Mouse (Mus musculus): ENCODE data around the gene Arid1b. TPM values are rescaled to one million over a fixed set of nuclear protein-coding genes. Genes with fewer than 3 reads are reported as not detected.

The Arid1b gene
- polyA plus RNA-seq, 1 experiment: 2.6 TPM

DNA sequence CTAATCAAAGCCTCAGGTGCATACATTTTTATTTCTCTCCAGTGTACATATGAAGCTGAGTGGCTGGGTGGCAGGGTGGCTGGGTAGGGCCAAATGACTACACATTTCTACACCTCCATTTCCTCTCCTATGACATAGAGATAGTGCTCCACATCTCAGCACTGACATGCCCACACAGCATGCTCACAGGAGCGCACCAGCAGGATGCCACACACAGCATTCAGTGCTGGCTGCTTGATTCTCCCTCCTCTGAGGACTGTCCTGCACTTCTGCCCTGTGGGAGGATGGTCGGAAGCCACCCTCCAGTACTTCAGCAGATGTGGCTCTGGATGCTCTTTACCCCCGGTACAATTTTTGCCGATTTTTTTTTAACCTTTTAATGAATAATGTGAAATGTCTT, 172.0 kb downstream of the Arid1b start:
- peaks cover 2% of the 10 kb centered on the region; the same call in 1 of the 2 replicates for H3K4me1 ChIP-seq (ENCODE audit: control insufficient read depth)
- TF ChIP-seq TAL1 (IDR thresholded peaks at IDR 0.05; ENCODE audit: low read length) (no peak), GATA1 (IDR thresholded peaks at IDR 0.05; ENCODE audit: low read length) (no peak)
- H3K27me3 ChIP-seq (ENCODE audit: control insufficient read depth): no peaks in the 10 kb centered on the region
- no peaks in the 10 kb centered on the region; the same call in 1 of the 2 replicates for H3K36me3 ChIP-seq (ENCODE audit: control insufficient read depth)
- H3K4me3 ChIP-seq (replicated peaks): no peak overlapping the region
- H3K9me3 ChIP-seq (ENCODE audit: control insufficient read depth, low read length): no peaks in the 10 kb centered on the region

DNA sequence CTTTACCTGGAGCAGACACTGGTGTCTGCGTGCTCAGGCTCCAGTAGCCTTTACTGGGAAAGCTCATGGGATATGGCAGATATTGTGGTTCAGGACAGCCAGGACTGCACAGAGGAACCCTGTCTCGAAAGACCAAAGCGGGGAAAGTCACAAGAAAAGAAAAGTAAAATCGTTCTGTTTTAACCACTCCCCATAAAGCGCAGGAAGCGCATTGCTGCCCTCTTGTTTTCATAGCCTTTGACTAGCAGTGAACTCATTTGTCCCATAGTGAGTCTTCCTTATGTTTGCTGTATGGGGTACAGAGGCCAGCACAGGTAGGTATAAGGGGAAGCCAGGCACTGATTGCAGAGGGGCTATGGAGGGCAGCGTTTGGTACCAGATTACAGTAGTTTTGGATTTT, 173.9 kb downstream of the Arid1b start:
- Histone ChIP-seq H3K4me1 (ENCODE audit: control insufficient read depth) (peaks cover 2% of the 10 kb centered on the region; the same call in 1 of the 2 replicates), H3K4me3 (replicated peaks) (no peak overlapping the region), H3K9me3 (ENCODE audit: control insufficient read depth, low read length) (no peaks in the 10 kb centered on the region), H3K36me3 (ENCODE audit: control insufficient read depth) (no peaks in the 10 kb centered on the region; the same call in 1 of the 2 replicates), H3K27me3 (ENCODE audit: control insufficient read depth) (no peaks in the 10 kb centered on the region)
- TF ChIP-seq GATA1 (IDR thresholded peaks at IDR 0.05; ENCODE audit: low read length): no peak
- TF ChIP-seq TAL1 (IDR thresholded peaks at IDR 0.05; ENCODE audit: low read length): no peak

DNA sequence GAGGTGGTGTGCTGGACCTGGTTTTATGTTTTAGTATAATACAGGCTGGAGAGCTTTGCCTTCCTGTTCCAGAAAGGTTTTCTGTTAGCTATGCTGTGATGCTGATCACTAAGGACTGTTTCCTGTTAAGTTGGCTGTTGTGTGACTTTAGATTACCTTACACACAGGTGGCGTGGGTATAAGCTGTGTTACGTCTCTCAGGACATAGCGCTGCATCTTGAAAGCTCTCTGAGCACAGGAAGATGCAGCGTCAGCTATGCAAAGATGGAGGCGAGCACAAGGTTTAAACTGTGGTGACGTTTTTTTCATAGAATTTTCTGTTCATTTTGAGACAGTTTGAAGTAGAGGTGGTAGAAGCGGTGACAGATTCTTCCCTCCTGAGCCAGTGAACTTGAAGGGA, 174.5 kb downstream of the Arid1b start:
- H3K36me3 ChIP-seq (ENCODE audit: control insufficient read depth): no peaks in the 10 kb centered on the region
- no peaks in the 10 kb centered on the region for H3K27me3 ChIP-seq (ENCODE audit: control insufficient read depth)
- H3K4me1 ChIP-seq (ENCODE audit: control insufficient read depth): no peaks in the 10 kb centered on the region; the same call in 1 of the 2 replicates
- no peaks in the 10 kb centered on the region for H3K9me3 ChIP-seq (ENCODE audit: control insufficient read depth, low read length)
- no peak for TF ChIP-seq GATA1 (IDR thresholded peaks at IDR 0.05; ENCODE audit: low read length)
- TF ChIP-seq TAL1 (IDR thresholded peaks at IDR 0.05; ENCODE audit: low read length): no peak
- no peak overlapping the region for H3K4me3 ChIP-seq (replicated peaks)

DNA sequence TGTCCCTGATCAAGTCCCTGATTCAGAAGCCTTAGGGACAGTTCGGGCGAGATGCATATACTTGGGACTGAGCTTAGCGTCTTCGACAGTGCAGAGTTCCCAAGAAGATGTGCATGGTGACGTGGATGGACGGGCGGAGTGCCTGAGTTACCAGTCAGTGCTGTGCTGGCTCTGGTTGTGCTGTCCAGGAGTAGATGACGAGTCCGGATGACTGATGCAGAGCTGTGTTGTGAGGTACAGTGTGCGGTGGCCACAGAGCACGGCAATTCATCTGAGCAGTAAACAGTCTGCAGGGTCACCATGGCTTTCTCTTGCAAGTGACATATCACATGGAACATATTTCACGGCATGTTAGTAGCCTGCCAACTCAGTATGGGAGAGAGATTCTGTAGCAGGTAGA, 176.2 kb downstream of the Arid1b start:
- Histone ChIP-seq H3K9me3 (ENCODE audit: control insufficient read depth, low read length) (no peaks in the 10 kb centered on the region), H3K27me3 (ENCODE audit: control insufficient read depth) (no peaks in the 10 kb centered on the region), H3K4me1 (ENCODE audit: control insufficient read depth) (peaks cover 4% of the 10 kb centered on the region), H3K4me3 (replicated peaks) (no peak overlapping the region), H3K36me3 (ENCODE audit: control insufficient read depth) (no peaks in the 10 kb centered on the region)
- TF ChIP-seq GATA1 (IDR thresholded peaks at IDR 0.05; ENCODE audit: low read length): no peak

DNA sequence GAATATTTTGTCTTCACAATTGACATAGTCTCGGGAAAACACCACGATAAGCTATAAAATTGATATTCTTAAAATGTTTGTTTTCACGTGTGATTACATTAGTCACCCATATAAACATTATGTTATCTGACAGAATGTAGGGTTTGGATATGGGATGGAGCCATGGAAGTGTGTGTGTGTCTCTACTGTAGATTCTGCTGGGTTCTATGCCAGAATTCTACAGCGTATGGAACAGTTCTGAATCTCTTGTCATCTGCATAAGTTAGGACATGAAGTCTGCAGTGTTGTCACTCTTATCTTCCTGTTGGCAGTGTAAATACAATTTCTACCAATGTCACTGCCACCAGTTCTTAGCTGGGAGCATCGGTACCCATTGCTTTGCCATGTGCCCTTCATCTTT, 177.3 kb downstream of the Arid1b start:
- no peaks in the 10 kb centered on the region for H3K36me3 ChIP-seq (ENCODE audit: control insufficient read depth)
- TF ChIP-seq TAL1 (IDR thresholded peaks at IDR 0.05; ENCODE audit: low read length) (no peak), GATA1 (IDR thresholded peaks at IDR 0.05; ENCODE audit: low read length) (no peak)
- H3K27me3 ChIP-seq (ENCODE audit: control insufficient read depth): no peaks in the 10 kb centered on the region
- peaks cover 9% of the 10 kb centered on the region for H3K4me1 ChIP-seq (ENCODE audit: control insufficient read depth)
- no peak overlapping the region for H3K4me3 ChIP-seq (replicated peaks)
- H3K9me3 ChIP-seq (ENCODE audit: control insufficient read depth, low read length): no peaks in the 10 kb centered on the region

DNA sequence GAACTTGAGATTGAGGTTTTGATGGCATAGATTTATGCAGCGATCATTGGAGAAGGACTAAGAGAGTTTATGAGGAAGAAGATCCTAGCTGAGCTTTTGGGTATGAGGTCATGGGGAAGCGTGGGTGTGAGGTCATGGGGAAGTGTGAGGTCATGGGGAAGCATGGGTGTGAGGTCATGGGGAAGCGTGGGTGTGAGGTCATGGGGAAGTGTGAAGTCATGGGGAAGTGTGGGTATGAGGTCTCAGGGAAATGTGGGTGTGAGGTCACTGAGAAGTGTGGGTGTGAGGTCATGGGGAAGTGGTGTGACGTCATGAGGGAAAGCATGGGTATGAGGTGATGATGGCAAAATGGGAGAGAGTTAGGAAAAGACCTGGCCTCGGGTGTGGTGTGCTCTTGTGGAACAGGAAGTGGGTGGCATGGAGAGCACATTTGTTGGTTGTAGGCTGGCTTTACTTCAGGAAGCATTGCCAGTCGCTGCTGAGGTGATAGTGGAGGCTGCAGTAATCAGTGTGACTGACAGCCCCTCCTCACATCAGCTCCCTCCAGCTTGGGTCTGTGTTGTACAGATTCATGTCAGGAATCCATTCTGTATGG, 180.4 kb downstream of the Arid1b start:
- no peak for TF ChIP-seq TAL1 (IDR thresholded peaks at IDR 0.05; ENCODE audit: low read length)
- no peak for TF ChIP-seq GATA1 (IDR thresholded peaks at IDR 0.05; ENCODE audit: low read length)
- no peaks in the 10 kb centered on the region for H3K9me3 ChIP-seq (ENCODE audit: control insufficient read depth, low read length)
- H3K4me3 ChIP-seq (replicated peaks): no peak overlapping the region
- H3K36me3 ChIP-seq (ENCODE audit: control insufficient read depth): no peaks in the 10 kb centered on the region
- peaks cover 21% of the 10 kb centered on the region for H3K4me1 ChIP-seq (ENCODE audit: control insufficient read depth)
- no peaks in the 10 kb centered on the region for H3K27me3 ChIP-seq (ENCODE audit: control insufficient read depth)

DNA sequence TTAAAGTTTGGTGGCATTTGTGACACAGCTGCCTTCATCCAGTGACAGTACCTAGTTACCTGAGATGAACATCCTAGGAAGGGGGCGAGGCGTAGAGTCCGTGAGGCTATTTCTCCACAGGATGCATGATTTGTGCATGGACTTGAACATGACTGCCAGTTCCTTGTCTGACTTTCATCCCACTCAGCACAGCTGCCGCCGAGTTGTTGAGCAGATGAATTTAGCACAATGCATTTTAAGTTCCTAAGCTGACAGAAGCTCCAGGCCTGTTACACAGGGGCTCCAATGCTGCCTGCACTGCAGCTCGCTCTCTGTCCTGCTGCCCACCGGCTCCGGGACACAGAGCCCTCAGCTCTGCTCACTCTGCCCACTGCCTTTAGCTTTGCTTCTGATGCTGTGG, 181.4 kb downstream of the Arid1b start:
- Histone ChIP-seq H3K4me1 (ENCODE audit: control insufficient read depth) (peaks cover 31% of the 10 kb centered on the region), H3K36me3 (ENCODE audit: control insufficient read depth) (no peaks in the 10 kb centered on the region)
- TF ChIP-seq TAL1 (IDR thresholded peaks at IDR 0.05; ENCODE audit: low read length): no peak
- TF ChIP-seq GATA1 (IDR thresholded peaks at IDR 0.05; ENCODE audit: low read length): no peak

DNA sequence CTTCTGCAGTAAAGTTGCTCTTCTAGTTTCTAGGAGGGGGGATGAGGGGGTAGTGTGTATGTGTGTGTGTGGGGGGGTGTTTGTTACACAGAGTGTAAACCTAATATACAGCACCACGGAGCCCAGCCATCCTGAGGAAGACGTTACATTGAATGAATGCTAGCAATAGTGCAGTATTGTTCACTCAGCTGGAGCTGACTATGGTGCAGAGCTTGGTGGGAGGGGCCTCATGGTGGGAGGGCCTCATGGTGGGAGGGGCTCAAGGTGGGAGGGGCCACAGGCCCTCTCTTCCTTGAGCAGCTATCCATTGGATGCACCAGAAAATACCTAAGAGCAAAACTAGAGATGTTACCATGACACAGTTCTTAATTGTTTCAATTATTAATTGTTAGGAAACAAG, 182.2 kb downstream of the Arid1b start:
- no peak overlapping the region for H3K4me3 ChIP-seq (replicated peaks)

More for the DNA sequence above, 181.4 kb downstream of the Arid1b start:
- H3K4me3 ChIP-seq (replicated peaks): no peak overlapping the region
- no peaks in the 10 kb centered on the region for H3K27me3 ChIP-seq (ENCODE audit: control insufficient read depth)
- H3K9me3 ChIP-seq (ENCODE audit: control insufficient read depth, low read length): no peaks in the 10 kb centered on the region

DNA sequence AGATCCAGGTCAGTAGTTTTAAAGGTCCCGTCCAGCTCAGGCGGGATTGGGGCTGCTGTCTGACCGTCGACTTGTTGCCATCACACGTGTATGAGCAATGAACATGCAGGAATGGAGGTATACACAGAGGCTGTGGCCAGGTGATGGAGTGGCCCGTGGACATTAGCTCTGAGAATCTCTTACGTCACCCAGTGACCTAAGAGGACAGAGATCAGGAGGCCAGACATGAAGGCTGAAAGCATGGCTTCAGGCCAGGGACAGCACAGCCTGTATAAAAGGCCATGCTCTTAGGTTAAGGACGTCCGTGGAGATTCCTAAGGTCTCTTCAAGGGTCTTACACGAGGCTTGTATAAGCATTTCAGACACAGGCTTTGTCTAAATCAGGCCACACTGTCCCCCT, 184.4 kb downstream of the Arid1b start:
- Histone ChIP-seq H3K36me3 (ENCODE audit: control insufficient read depth) (no peaks in the 10 kb centered on the region), H3K27me3 (ENCODE audit: control insufficient read depth) (no peaks in the 10 kb centered on the region), H3K9me3 (ENCODE audit: control insufficient read depth, low read length) (no peaks in the 10 kb centered on the region), H3K4me1 (ENCODE audit: control insufficient read depth) (peaks cover 40% of the 10 kb centered on the region), H3K4me3 (replicated peaks) (no peak overlapping the region)
- no peak for TF ChIP-seq TAL1 (IDR thresholded peaks at IDR 0.05; ENCODE audit: low read length)
- no peak for TF ChIP-seq GATA1 (IDR thresholded peaks at IDR 0.05; ENCODE audit: low read length)

More for the DNA sequence above, 182.2 kb downstream of the Arid1b start:
- H3K9me3 ChIP-seq (ENCODE audit: control insufficient read depth, low read length): no peaks in the 10 kb centered on the region
- peaks cover 38% of the 10 kb centered on the region for H3K4me1 ChIP-seq (ENCODE audit: control insufficient read depth)
- no peaks in the 10 kb centered on the region for H3K36me3 ChIP-seq (ENCODE audit: control insufficient read depth)
- H3K27me3 ChIP-seq (ENCODE audit: control insufficient read depth): no peaks in the 10 kb centered on the region
- TF ChIP-seq TAL1 (IDR thresholded peaks at IDR 0.05; ENCODE audit: low read length) (no peak), GATA1 (IDR thresholded peaks at IDR 0.05; ENCODE audit: low read length) (no peak)

DNA sequence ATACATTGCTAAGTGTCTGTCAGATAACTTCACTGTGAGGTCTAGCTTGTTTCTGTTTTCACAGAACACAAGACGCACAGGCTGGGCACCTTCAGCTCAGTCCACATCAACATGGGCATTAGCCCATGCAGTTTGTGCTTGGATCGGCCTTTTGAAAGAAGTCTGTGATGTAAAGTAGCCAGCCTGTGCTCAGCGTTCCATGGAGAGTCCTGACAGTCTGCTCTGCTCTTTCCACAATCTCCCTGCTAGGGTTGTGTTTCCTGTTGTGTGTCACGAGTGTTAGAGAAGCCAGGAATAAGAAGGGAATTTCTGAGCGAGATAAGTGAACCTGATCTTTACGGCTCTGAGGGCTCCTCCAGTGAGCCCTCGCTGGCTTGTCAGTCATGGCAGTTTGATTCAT, 184.9 kb downstream of the Arid1b start:
- H3K9me3 ChIP-seq (ENCODE audit: control insufficient read depth, low read length): no peaks in the 10 kb centered on the region
- no peaks in the 10 kb centered on the region for H3K36me3 ChIP-seq (ENCODE audit: control insufficient read depth)
- no peak overlapping the region for H3K4me3 ChIP-seq (replicated peaks)
- TF ChIP-seq TAL1 (IDR thresholded peaks at IDR 0.05; ENCODE audit: low read length): no peak
- no peak for TF ChIP-seq GATA1 (IDR thresholded peaks at IDR 0.05; ENCODE audit: low read length)
- H3K27me3 ChIP-seq (ENCODE audit: control insufficient read depth): no peaks in the 10 kb centered on the region
- peaks cover 40% of the 10 kb centered on the region for H3K4me1 ChIP-seq (ENCODE audit: control insufficient read depth)
